22 mouse cellular contexts compared by ENCODE assay signal in the genomic region with DNA sequence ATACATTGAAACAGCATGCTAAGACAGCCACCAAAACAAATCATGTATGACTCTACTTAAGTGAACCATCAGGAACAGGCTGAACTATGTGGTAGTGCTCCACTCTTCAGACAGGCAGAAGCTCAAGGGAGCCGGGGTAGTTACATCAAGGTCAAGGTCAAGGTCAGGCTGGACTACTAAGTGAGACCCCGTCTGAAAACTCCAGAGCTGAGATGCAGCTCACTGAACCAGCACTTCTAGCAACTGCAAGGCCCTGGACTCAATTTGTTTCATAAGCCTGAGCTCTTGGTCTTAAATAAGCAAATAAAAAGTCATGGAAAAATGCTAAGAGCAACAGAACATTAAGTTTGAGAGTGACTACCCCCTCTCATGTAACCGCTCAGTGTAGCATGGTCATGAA. TPM values are rescaled to one million over a fixed set of nuclear protein-coding genes. Genes with fewer than 3 reads are reported as not detected.
A peak's percentile ranks its signal among the peaks of the same experiment; 100 is the strongest.
DNase-seq lines count a peak whose midpoint lies in the region.
"Had no signal": no experiment of that assay in that cellular context is flagged by ENCODE, and none has a peak within 500 bp of the region (broad histone marks: within the 10 kb centered on the region; RNA-seq: fewer than 3 reads in every experiment).

No protein-coding gene starts in this region.

- DNase-seq in adrenal gland, adult 2 months, result peak; percentile 25
- no peak for DNase-seq in adrenal gland, postnatal 25 days
- peak; percentile 33 for DNase-seq in adrenal gland, postnatal 14 days
- no peak for DNase-seq in adrenal gland, adult 8-10 months
- DNase-seq: cerebellum, adult 11 months; cerebellum, adult 18-20 months; cerebellum, adult 8-10 months; cerebellum, adult 9-11 months; cerebellum, postnatal 14 days; cerebellum, postnatal 36 days; embryo, embryonic 11 days had no signal

RNA-seq across cellular contexts. Expression of a gene that starts 6.0 kb away (rescaled TPM):
- total RNA-seq in adrenal gland, adult 2 months (2021), result 10 to 100 TPM; 25.0 to 39.1 TPM
- polyA plus RNA-seq in adrenal gland, adult 2 months (2012; rRNA removed), result 11.2 and 13.2 TPM in 2 replicates
- 30.5 and 36.1 TPM in 2 replicates for total RNA-seq in adrenal gland, postnatal 25 days (2021)
- 30.5 and 42.2 TPM in 2 replicates for total RNA-seq in adrenal gland, postnatal 14 days (2021)
- 10 to 100 TPM; 28.0 to 45.8 (median 35.1) TPM for total RNA-seq in adrenal gland, adult 8-10 months (2022)

RNA-seq across cellular contexts. Expression of a gene that starts 23.6 kb away (rescaled TPM):
- total RNA-seq in adrenal gland, adult 2 months (2021), result 1 to 10 TPM; 2.5 to 2.6 TPM
- polyA plus RNA-seq in adrenal gland, adult 2 months (2012; rRNA removed), result 3.7 and 7.2 TPM in 2 replicates
- 0.88 and 0.90 TPM in 2 replicates for total RNA-seq in adrenal gland, postnatal 25 days (2021)
- 1.0 and 2.1 TPM in 2 replicates for total RNA-seq in adrenal gland, postnatal 14 days (2021)
- 1 to 10 TPM in 2 of 4 experiments, under 1 TPM in 2; 0.65 to 6.8 (median 1.1) TPM for total RNA-seq in adrenal gland, adult 8-10 months (2022)
- total RNA-seq: ES-E14, MEL had no signal
- polyA plus RNA-seq: C2C12; embryonic facial prominence, embryonic 11.5 days; embryonic facial prominence, embryonic 13.5 days; erythroblast, embryonic 14.5 days; forebrain, embryonic 10.5 days; forebrain, embryonic 12.5 days; forebrain, embryonic 14.5 days; forebrain, embryonic 16.5 days had no signal

RNA-seq across cellular contexts. Expression of a gene that starts 26.3 kb away (rescaled TPM):
- 10 to 100 TPM; 20.1 to 29.4 TPM for total RNA-seq in adrenal gland, adult 2 months (2021)
- polyA plus RNA-seq in adrenal gland, adult 2 months (2012; rRNA removed), result 33.6 and 42.7 TPM in 2 replicates
- total RNA-seq in adrenal gland, postnatal 25 days (2021), result 13.8 and 15.8 TPM in 2 replicates
- 19.6 and 26.8 TPM in 2 replicates for total RNA-seq in adrenal gland, postnatal 14 days (2021)
- total RNA-seq in adrenal gland, adult 8-10 months (2022), result 10 to 100 TPM; 22.5 to 30.9 (median 26.2) TPM

RNA-seq across cellular contexts. Expression of a gene that starts 27.3 kb away (rescaled TPM):
- 10 to 100 TPM; 39.2 to 58.2 TPM for total RNA-seq in adrenal gland, adult 2 months (2021)
- polyA plus RNA-seq in adrenal gland, adult 2 months (2012; rRNA removed), result 2.6 and 3.1 TPM in 2 replicates
- 50.0 and 51.8 TPM in 2 replicates for total RNA-seq in adrenal gland, postnatal 25 days (2021)
- 91.5 and 131 TPM in 2 replicates for total RNA-seq in adrenal gland, postnatal 14 days (2021)
- 10 to 100 TPM; 38.9 to 87.1 (median 64.7) TPM for total RNA-seq in adrenal gland, adult 8-10 months (2022)
- total RNA-seq: common myeloid progenitor, adult 5-6 weeks; MEL had no signal
- polyA plus RNA-seq: erythroblast, embryonic 14.5 days had no signal

RNA-seq across cellular contexts. Expression of a gene that starts 44.4 kb away (rescaled TPM):
- under 1 TPM; 0.43 to 0.73 TPM for total RNA-seq in adrenal gland, adult 2 months (2021)
- 1.7 and 3.6 TPM in 2 replicates for polyA plus RNA-seq in adrenal gland, adult 2 months (2012; rRNA removed)
- 1.1 and 1.2 TPM in 2 replicates for total RNA-seq in adrenal gland, postnatal 25 days (2021)
- total RNA-seq in adrenal gland, postnatal 14 days (2021), result 0.52 and 3.2 TPM in 2 replicates
- 1 to 10 TPM in 2 of 4 experiments, under 1 TPM in 2; 0.35 to 2.1 (median 1.1) TPM for total RNA-seq in adrenal gland, adult 8-10 months (2022)
- total RNA-seq: MEL had no signal
- polyA plus RNA-seq: erythroblast, embryonic 14.5 days; forebrain, embryonic 10.5 days; forebrain, embryonic 16.5 days had no signal

Comparison
In these comparisons a context has a peak if more than half of its experiments do, and no peak if none do; other contexts are left out.
1. DNase-seq: peak in adrenal gland, adult 2 months (single experiment) and adrenal gland, postnatal 14 days (single experiment); none in adrenal gland, postnatal 25 days (single experiment) and adrenal gland, adult 8-10 months (single experiment).